Mouse (Mus musculus) retina, postnatal 7 days (tissue): ENCODE results near the gene Plcb4.
"Not testable (repeated sequence)": the region's sequence is repeated elsewhere in the genome, so short reads cannot be mapped to it uniquely, and the experiment has no call there.

Experiments
- DNase-seq: peaks from one replicate; pipeline ENCODE4 v3.0.0-alpha.2; 2012; ENCODE audit warnings: low read depth, low spot score

The Plcb4 gene

DNA sequence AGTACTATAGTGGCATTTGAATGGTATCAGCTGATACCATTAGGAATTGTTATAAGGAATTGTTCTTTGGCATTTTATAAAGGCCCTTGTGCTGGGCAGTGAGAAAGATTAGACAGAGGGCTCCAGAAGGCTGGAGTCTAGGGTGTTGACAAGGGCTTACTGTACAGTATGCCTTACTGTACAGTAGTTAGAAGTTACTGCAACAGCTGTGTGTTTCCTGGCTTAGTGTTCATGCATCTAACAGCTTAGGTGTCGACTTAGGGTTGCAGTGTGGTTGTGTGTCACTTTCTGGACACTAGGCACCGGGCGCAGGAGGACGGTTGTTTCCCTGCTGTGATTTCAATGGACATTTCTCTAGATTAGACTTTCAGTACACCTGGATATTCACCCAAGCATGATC is 57.4 kb downstream of the Plcb4 start:
- no peak for DNase-seq

GRCm38 (mm10) chr2:135717232-135718134 is 58.7 kb downstream of the Plcb4 start:
- DNase-seq: no peak

GRCm38 (mm10) chr2:135722109-135722508 is 63.3 kb downstream of the Plcb4 start:
- DNase-seq: no peak

DNA sequence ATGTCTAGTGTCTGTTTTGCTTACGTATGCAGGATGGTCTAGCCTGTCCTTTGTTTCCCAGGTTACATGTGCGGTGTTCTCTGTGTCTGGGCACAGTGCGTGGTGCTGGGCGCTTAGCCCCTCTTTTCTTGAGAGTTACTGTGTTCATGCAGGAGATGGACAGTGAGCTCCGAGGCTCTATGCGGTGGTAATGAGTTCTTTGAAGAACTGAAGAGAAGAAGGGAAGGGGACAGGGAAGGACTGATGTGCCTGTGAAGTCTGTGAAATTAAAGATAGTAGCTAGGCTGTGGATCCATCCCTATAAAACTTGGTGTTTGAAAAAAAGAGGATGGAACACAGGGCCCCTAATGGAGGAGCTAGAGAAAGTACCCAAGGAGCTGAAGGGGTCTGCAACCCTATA is 64.6 kb downstream of the Plcb4 start:
- DNase-seq: no peak

GRCm38 (mm10) chr2:135724489-135724888 is 65.7 kb downstream of the Plcb4 start:
- no peak for DNase-seq

DNA sequence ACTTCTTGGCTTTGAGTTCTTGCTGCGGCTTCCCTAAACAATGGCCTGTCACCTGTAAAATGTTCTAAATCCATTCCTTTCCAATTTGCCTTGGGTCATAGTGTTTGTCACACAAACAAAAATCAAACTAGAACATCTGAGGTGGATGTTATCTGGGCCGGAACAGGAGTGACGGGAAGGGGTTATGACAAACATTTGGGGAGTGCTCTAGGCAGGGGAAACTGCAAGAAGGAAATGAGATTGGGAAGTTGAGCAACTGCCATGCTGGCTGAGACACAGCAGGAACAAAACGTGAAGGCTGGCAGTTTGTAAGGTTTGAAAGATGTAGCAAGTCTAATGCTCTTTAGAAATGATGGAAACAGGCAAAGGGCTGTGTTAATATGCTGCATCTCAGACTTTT is 66.6 kb downstream of the Plcb4 start:
- DNase-seq: no peak

DNA sequence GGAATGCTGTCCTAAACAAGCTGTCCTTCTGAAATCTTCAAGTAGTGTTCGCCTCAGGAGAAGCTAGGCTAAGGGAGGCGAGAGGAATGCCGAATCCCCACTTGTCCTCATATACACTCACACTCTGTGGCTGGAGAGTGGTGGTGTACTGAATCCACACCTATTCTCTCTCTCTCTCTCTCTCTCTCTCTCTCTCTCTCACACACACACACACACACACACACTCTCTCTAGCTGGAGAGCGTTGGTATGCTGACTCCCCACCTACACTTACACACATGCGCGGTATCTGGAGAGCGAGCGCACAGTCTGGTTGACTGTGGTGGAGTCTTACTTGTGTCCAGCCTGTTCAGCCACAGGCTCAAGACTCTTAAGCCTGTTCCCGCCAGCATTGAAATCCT is 68.3 kb downstream of the Plcb4 start:
- DNase-seq: no peak

DNA sequence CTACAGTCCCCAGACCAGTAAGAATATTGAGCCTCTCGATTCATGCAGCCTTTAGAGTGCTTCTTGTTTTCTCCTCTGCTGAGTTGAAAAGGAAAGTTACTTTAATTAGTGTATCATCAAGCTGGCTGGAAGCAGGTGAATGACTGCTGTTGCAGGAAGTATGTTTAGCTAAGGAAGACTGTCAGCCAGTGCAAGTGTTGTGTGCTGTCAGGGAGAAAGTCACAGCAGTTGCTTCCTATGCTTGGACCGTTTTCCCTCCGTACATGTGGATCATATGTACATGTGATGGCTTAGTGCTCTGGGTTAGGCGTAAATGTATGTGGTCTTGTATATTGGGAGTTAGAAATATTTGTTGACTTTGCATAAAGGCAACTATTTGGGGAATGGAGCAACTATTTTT is 69.1 kb downstream of the Plcb4 start:
- no peak for DNase-seq

DNA sequence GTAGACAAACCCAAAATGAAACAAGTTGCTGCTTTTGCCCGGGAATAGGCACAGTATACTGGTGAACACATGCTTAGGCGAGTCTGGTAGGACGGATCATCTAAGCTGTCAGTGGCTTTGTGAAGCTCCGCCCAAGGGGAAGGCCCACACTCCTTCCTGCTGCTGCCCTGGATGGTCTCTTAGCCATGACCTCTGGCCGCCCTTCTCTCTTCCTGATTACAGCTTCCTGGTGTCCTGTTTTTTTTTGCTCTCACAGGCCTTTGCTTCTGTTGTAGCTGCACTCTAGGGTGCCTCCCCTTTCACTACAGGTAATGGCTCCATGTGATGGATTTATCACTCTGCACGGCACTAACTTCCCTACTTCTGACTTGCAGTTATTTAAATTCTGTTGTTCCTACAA is 72.8 kb downstream of the Plcb4 start:
- DNase-seq: no peak

DNA sequence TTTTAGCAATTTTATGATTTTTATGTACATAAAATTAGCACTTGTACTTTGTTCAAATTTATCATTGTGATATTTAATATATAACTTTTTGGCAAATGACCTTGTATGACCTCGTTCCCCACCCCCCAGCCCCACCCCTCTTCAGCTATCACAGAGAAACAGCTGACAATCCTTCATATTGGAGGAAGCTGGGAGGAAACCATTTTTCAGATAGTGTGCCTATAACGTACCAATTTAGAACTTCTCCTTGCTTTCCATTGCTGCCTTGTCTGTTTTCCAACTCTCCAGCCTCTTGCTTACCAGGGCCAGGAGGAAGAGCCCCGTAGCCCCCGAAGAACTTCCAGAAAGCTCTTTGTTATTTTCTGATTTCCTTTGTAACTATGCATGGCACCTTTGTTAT is 73.8 kb downstream of the Plcb4 start:
- DNase-seq: no peak

- DNase-seq: no peak
These were observed 75.2 kb downstream of the Plcb4 start for GRCm38 (mm10) chr2:135733926-135734510.

DNA sequence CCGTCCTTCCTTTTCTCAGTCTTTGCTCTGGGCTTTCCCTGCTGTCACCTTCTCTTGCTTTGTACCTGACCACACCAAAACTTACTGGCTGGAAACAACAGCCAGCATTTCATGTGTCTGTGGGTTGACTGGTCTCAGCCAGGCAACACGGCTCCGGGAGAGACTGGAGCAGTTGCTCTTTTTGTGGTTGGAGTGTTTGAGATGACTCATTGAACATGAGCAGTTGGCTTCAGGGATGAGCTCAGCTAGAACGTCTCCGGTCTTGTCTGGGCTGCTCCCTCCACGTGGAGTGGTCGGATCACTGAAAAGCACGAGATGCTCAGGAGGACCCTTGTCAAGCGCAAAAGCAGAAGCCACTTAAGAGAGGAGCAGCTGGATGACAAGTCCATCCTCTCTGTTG is 78.7 kb downstream of the Plcb4 start:
- no peak for DNase-seq

DNA sequence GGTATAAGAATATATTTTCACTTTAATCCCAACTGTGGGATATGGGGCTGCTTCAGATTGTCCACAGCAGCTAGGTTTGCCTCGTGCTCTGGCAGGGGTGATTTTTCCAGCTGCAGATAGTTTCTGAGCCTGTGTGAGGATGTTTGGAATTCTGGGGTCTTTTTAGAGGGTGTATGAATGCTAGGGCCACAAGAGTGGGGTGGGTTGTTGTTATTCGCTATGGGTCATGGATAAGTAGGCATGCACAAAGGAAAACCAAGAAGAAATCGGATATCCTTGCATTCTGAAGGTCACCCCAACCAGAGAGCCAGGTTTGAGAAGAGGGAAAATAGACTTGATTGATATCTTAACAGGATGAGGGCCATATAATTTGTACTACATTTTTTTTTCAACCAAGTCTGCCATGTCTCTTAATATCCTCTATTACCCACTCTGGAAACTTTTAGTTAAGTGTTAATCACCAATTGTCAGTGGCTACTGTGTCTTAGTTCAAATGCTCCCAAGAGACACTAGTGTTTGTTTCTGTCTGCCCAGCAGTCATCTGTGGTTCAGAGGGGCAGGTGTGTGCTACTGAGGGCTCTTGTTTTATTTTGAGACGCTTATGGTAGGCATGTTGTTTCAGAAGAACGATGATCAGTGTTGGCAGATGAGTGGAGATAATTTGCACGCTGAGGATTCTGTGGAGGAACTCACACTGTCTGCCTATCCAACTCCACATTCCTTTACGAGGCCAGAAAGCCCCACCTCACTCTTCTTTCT is 79.4 kb downstream of the Plcb4 start:
- not testable (repeated sequence) for DNase-seq

DNA sequence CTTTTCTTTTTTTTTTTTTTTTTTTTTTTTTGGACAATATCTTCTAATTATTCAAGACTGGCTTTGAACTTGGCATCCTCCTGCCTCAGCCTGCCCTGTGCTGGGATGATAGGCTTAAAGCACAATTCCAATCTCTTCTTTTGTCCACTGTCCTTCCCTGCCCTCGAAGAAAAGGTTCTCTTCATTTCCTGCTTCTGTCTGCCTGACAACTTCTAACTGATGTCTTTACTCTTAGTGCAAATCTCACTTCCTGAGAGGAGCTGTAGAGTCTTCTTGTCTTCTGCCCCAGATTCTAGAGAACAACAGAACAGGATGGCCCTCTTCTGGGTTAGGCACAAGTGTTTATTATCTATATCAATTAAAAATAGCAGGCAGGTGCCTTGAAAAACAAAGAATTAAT is 80.1 kb downstream of the Plcb4 start:
- DNase-seq: no peak

DNA sequence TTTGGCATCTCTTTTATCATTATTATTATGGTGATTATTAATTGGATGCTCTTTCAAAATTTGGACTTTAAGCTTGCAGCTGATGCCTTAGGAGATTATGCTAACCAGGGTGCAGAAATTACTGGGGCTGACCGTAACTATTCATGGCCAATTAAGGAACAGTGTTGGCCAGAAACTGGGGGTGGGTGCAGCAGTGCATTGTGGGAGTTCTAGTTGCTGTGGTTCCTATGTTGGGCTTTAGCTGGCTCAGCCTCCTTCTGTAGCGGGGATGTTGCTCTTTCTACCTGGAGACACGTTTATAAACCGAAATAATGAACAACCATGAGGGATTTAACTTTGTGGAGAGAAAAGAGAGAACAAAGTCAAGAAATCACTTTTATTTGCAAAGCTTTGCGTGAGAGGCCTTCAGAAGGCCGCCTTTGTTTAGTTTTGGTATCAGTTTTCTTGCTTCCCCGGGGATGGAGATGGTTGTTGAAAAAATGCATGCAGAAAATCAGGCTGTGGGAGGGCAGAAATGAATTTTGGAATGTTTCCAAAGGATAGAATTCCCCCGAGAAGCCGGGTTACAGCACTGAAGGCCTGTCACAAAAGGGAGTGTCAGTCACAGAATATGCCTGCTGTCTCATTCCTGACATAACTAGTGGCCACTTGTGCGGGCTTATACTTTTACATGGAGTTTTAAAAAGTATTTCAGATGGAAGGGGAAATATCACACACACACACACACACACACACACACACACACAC is 84.3 kb downstream of the Plcb4 start:
- no peak for DNase-seq

GRCm38 (mm10) chr2:135744711-135745110 is 85.9 kb downstream of the Plcb4 start:
- no peak for DNase-seq

- no peak for DNase-seq
These were observed 86.3 kb downstream of the Plcb4 start for GRCm38 (mm10) chr2:135745126-135745525.

GRCm38 (mm10) chr2:135748441-135748840 is 89.6 kb downstream of the Plcb4 start:
- no peak for DNase-seq

GRCm38 (mm10) chr2:135749606-135750005 is 90.8 kb downstream of the Plcb4 start:
- no peak for DNase-seq

DNA sequence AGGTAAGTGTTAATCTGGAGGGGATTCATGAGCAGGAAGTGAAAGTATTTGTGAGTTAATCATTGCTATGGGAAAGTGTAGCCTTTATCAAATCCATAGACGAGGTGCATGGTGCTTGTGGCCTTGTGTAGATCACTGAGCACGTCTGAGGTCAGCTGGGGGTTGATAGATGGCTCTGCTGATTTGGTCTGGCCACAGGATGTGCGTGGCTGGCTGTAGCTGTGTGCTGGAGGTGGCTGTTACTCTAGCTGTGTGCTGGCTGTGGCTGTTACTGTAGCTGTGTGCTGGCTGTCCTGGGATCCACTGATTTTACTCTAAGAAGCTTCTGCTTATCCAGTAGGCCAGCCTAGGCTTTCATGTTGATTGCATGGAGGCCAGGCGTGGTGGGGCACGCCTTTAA is 91.9 kb downstream of the Plcb4 start:
- no peak for DNase-seq

GRCm38 (mm10) chr2:135755792-135756191 is 97.0 kb downstream of the Plcb4 start:
- DNase-seq: no peak

DNA sequence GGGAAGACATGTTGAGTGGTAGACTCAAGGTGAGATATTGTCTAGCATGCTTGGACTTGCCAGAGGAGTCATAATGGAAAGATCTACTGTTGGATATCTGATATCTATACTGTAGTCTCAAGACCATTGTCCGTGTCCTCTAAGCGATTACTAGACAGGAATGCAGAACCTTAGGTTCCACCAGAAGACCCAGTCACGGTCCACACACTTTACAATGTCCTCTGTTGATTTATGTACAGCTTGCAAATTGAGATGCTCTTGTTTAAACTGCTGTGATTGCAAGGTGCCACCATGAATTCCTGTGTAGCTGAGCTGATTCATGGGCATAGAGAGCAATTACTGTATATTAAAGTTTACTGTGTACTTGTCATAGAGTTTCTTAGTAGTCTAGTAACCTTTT is 98.7 kb downstream of the Plcb4 start:
- no peak for DNase-seq
